Mouse (Mus musculus): ENCODE results near the gene Olfr943. TPM values are rescaled to one million over a fixed set of nuclear protein-coding genes. Genes with fewer than 3 reads are reported as not detected.

Olfr943 gene
- not detected in 2 replicates for polyA plus RNA-seq (2014; fragmentation: Nextera tagmentation; extraction: Ambion mirVana)

- WGBS, result 93% methylated on average over 5 of the region's 5 CpGs
- no peak within 1 kb of the TSS for H3K27ac ChIP-seq (ENCODE audit: low read depth, low read length)
- no peak within 1 kb of the TSS for H3K4me2 ChIP-seq (ENCODE audit: low read depth, low read length)
- no peaks in the 10 kb centered on the region for H3K36me3 ChIP-seq (ENCODE audit: control insufficient read depth, insufficient read depth, low read length)
- H3K9me3 ChIP-seq (ENCODE audit: control insufficient read depth, low read length), result no peaks in the 10 kb centered on the region
- no peak within 1 kb of the TSS for H3K4me3 ChIP-seq (ENCODE audit: low read depth, low read length)
- no peak within 1 kb of the TSS for H3K9ac ChIP-seq (replicated peaks; ENCODE audit: low read depth, low read length)
- ATAC-seq (ENCODE audit: low read depth), result no peak
- H3K4me1 ChIP-seq (ENCODE audit: control insufficient read depth, insufficient read depth, low read length), result no peaks in the 10 kb centered on the region
- H3K27me3 ChIP-seq (ENCODE audit: control insufficient read depth, insufficient read depth, low read length), result no peaks in the 10 kb centered on the region
These were observed at the start of gene Olfr943 for GRCm38 (mm10) chr9:39166004-39166403. TSS of gene Olfr943 (plus strand) at chr9:39166304.

DNA sequence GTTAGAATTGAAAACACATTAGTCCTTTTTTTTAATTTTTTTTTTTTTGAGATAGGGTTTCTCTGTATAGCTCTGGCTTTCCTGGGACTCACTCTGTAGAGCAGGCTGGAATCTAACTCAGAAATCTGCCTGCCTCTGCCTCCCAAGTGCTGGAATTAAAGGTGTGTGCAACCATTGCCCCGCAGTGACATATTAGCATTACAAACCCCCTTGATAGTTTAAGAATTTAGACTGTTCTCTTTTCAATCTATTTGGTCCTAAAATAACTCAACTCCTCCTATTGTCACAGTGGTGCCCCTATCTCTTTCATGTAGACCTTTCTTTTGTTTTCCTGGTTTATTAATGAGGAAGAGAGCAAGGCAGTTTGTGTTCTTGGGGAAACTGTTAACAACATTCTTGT, 38.8 kb upstream of the Olfr943 start:
- Histone ChIP-seq H3K36me3 (ENCODE audit: control insufficient read depth, insufficient read depth, low read length) (no peaks in the 10 kb centered on the region), H3K4me2 (ENCODE audit: low read depth, low read length) (no peak overlapping the region), H3K4me1 (ENCODE audit: control insufficient read depth, insufficient read depth, low read length) (no peaks in the 10 kb centered on the region), H3K27ac (ENCODE audit: low read depth, low read length) (no peak overlapping the region), H3K4me3 (ENCODE audit: low read depth, low read length) (no peak overlapping the region), H3K27me3 (ENCODE audit: control insufficient read depth, insufficient read depth, low read length) (no peaks in the 10 kb centered on the region), H3K9ac (replicated peaks; ENCODE audit: low read depth, low read length) (no peak overlapping the region), H3K9me3 (ENCODE audit: control insufficient read depth, low read length) (no peaks in the 10 kb centered on the region)
- WGBS, result 70% methylated on average over 1 of the region's 1 CpGs
- ATAC-seq (ENCODE audit: low read depth), result no peak

DNA sequence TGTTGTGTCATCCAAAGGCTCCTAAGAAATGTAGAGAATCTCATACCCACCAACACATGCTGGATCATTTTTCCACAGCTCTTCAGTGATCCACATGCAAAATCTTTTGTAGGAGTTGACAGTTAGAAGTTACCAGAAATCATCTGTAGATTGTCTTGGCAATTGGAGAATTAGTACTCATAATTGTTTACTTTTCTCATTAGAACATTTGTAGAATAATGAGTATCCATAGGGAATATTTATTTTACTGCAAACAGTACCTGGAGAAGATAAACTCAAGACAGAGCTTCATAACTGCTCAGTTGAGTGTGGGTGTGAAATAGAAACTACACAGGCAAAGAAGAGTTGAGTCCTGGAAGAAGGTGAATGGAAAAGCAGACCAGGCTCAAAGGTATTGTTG, 38.3 kb upstream of the Olfr943 start, which contains the start of gene Olfr27:
Gene Olfr27 (plus strand): TSS at position 301 of the 400 bp plus-strand sequence.
- H3K9me3 ChIP-seq (ENCODE audit: control insufficient read depth, low read length), result no peaks in the 10 kb centered on the region
- no peaks in the 10 kb centered on the region for H3K27me3 ChIP-seq (ENCODE audit: control insufficient read depth, insufficient read depth, low read length)
- ATAC-seq (ENCODE audit: low read depth), result no peak

GRCm38 (mm10) chr9:39152401-39152800, 13.7 kb upstream of the Olfr943 start:
- WGBS, result 63% methylated on average over 1 of the region's 1 CpGs
- Histone ChIP-seq H3K9me3 (ENCODE audit: control insufficient read depth, low read length) (no peaks in the 10 kb centered on the region), H3K4me3 (ENCODE audit: low read depth, low read length) (no peak overlapping the region), H3K27ac (ENCODE audit: low read depth, low read length) (no peak overlapping the region), H3K4me1 (ENCODE audit: control insufficient read depth, insufficient read depth, low read length) (no peaks in the 10 kb centered on the region), H3K36me3 (ENCODE audit: control insufficient read depth, insufficient read depth, low read length) (no peaks in the 10 kb centered on the region), H3K4me2 (ENCODE audit: low read depth, low read length) (no peak overlapping the region), H3K9ac (replicated peaks; ENCODE audit: low read depth, low read length) (no peak overlapping the region), H3K27me3 (ENCODE audit: control insufficient read depth, insufficient read depth, low read length) (no peaks in the 10 kb centered on the region)
- ATAC-seq (ENCODE audit: low read depth), result no peak

More for the DNA sequence above, 38.3 kb upstream of the Olfr943 start, which contains the start of gene Olfr27:
- Histone ChIP-seq H3K4me2 (ENCODE audit: low read depth, low read length) (no peak within 1 kb of the TSS), H3K27ac (ENCODE audit: low read depth, low read length) (no peak within 1 kb of the TSS), H3K36me3 (ENCODE audit: control insufficient read depth, insufficient read depth, low read length) (no peaks in the 10 kb centered on the region), H3K9ac (replicated peaks; ENCODE audit: low read depth, low read length) (no peak within 1 kb of the TSS), H3K4me1 (ENCODE audit: control insufficient read depth, insufficient read depth, low read length) (no peaks in the 10 kb centered on the region), H3K4me3 (ENCODE audit: low read depth, low read length) (no peak within 1 kb of the TSS)

GRCm38 (mm10) chr9:39201620-39202019, 35.5 kb downstream of the Olfr943 start, which contains the start of gene Olfr944:
TSS of gene Olfr944 (plus strand) at chr9:39201920.
- no peaks in the 10 kb centered on the region for H3K27me3 ChIP-seq (ENCODE audit: control insufficient read depth, insufficient read depth, low read length)
- no peak for ATAC-seq (ENCODE audit: low read depth)
- H3K9me3 ChIP-seq (ENCODE audit: control insufficient read depth, low read length), result no peaks in the 10 kb centered on the region
- no peaks in the 10 kb centered on the region for H3K36me3 ChIP-seq (ENCODE audit: control insufficient read depth, insufficient read depth, low read length)
- no peak within 1 kb of the TSS for H3K9ac ChIP-seq (replicated peaks; ENCODE audit: low read depth, low read length)
- H3K27ac ChIP-seq (ENCODE audit: low read depth, low read length), result no peak within 1 kb of the TSS
- no peak within 1 kb of the TSS for H3K4me3 ChIP-seq (ENCODE audit: low read depth, low read length)
- H3K4me1 ChIP-seq (ENCODE audit: control insufficient read depth, insufficient read depth, low read length), result no peaks in the 10 kb centered on the region
- H3K4me2 ChIP-seq (ENCODE audit: low read depth, low read length), result no peak within 1 kb of the TSS

Other genes with a start within 250 kb of the Olfr943 start
- not detected in 2 replicates for gene Olfr930, start 236.5 kb upstream of the Olfr943 start, polyA plus RNA-seq (2014; fragmentation: Nextera tagmentation; extraction: Ambion mirVana)
- not detected in 2 replicates for gene Olfr933, start 194.0 kb upstream of the Olfr943 start, polyA plus RNA-seq (2014; fragmentation: Nextera tagmentation; extraction: Ambion mirVana)
- gene Olfr934, start 178.0 kb upstream of the Olfr943 start, polyA plus RNA-seq (2014; fragmentation: Nextera tagmentation; extraction: Ambion mirVana), result not detected in 2 replicates
- gene Olfr935, start 166.6 kb upstream of the Olfr943 start, polyA plus RNA-seq (2014; fragmentation: Nextera tagmentation; extraction: Ambion mirVana), result not detected in 2 replicates
- gene Olfr146, start 142.9 kb upstream of the Olfr943 start, polyA plus RNA-seq (2014; fragmentation: Nextera tagmentation; extraction: Ambion mirVana), result not detected in 2 replicates
- not detected in 2 replicates for gene Olfr937, start 101.4 kb upstream of the Olfr943 start, polyA plus RNA-seq (2014; fragmentation: Nextera tagmentation; extraction: Ambion mirVana)
- gene Olfr938, start 87.4 kb upstream of the Olfr943 start, polyA plus RNA-seq (2014; fragmentation: Nextera tagmentation; extraction: Ambion mirVana), result not detected in 2 replicates
- not detected in 2 replicates for gene Olfr27, start 38.2 kb upstream of the Olfr943 start, polyA plus RNA-seq (2014; fragmentation: Nextera tagmentation; extraction: Ambion mirVana)
- not detected in 2 replicates for gene Olfr944, start 35.6 kb downstream of the Olfr943 start, polyA plus RNA-seq (2014; fragmentation: Nextera tagmentation; extraction: Ambion mirVana)
- gene Olfr1537, start 83.7 kb downstream of the Olfr943 start, polyA plus RNA-seq (2014; fragmentation: Nextera tagmentation; extraction: Ambion mirVana), result not detected in 2 replicates
- not detected in 2 replicates for gene Olfr945, start 110.5 kb downstream of the Olfr943 start, polyA plus RNA-seq (2014; fragmentation: Nextera tagmentation; extraction: Ambion mirVana)
- gene Olfr948, start 159.7 kb downstream of the Olfr943 start, polyA plus RNA-seq (2014; fragmentation: Nextera tagmentation; extraction: Ambion mirVana), result not detected in 2 replicates
- not detected in 2 replicates for gene Olfr951, start 221.1 kb downstream of the Olfr943 start, polyA plus RNA-seq (2014; fragmentation: Nextera tagmentation; extraction: Ambion mirVana)